Mouse (Mus musculus): ENCODE measurements around the gene Plxdc1. TPM values are rescaled to one million over a fixed set of nuclear protein-coding genes. Genes with fewer than 3 reads are reported as not detected.

The Plxdc1 gene
- polyA plus RNA-seq, 1 experiment from 2014 or later, result 2.0 TPM

GRCm38 (mm10) chr11:98026570-98027296 is 40.5 kb upstream of the Plxdc1 start, which contains the start of gene Rpl19:
Rpl19 (plus strand) TSS chr11:98026710.
- H3K27ac ChIP-seq (replicated peaks; ENCODE audit: low read depth, low read length), result peak within 1 kb of the TSS; percentile 92
- ATAC-seq (ENCODE audit: low read depth) (peak; percentile 76), DNase-seq (ENCODE audit: low spot score) (peak; percentile 94)
- H3K4me3 ChIP-seq (ENCODE audit: low read depth, low read length), result peak within 1 kb of the TSS; percentile 81
- 0% methylated on average over 32 of the region's 69 CpGs for WGBS
- peaks cover 37% of the 10 kb centered on the region for H3K36me3 ChIP-seq (ENCODE audit: control insufficient read depth, insufficient read depth, low read length)
- H3K27me3 ChIP-seq (replicated peaks; ENCODE audit: control insufficient read depth, insufficient read depth, low read length), result no peaks in the 10 kb centered on the region
- peak within 1 kb of the TSS; percentile 96 for H3K4me2 ChIP-seq (ENCODE audit: low read depth, low read length)
- H3K9me3 ChIP-seq (ENCODE audit: control insufficient read depth, low read length), result no peaks in the 10 kb centered on the region
- H3K4me1 ChIP-seq (ENCODE audit: control insufficient read depth, insufficient read depth, low read length), result peaks cover 12% of the 10 kb centered on the region
- peak within 1 kb of the TSS; percentile 99 for H3K9ac ChIP-seq (ENCODE audit: low read depth, low read length)

GRCm38 (mm10) chr11:98026248-98026569 is 40.0 kb upstream of the Plxdc1 start:
- DNase-seq (ENCODE audit: low spot score) (no peak), ATAC-seq (ENCODE audit: low read depth) (no peak)
- Histone ChIP-seq H3K9ac (ENCODE audit: low read depth, low read length) (peak overlapping the region; percentile 99), H3K4me2 (ENCODE audit: low read depth, low read length) (peak overlapping the region; percentile 96), H3K27ac (replicated peaks; ENCODE audit: low read depth, low read length) (peak overlapping the region; percentile 92), H3K36me3 (ENCODE audit: control insufficient read depth, insufficient read depth, low read length) (peaks cover 37% of the 10 kb centered on the region), H3K27me3 (replicated peaks; ENCODE audit: control insufficient read depth, insufficient read depth, low read length) (no peaks in the 10 kb centered on the region), H3K4me1 (ENCODE audit: control insufficient read depth, insufficient read depth, low read length) (peaks cover 15% of the 10 kb centered on the region), H3K9me3 (ENCODE audit: control insufficient read depth, low read length) (no peaks in the 10 kb centered on the region), H3K4me3 (ENCODE audit: low read depth, low read length) (peak overlapping the region; percentile 81)
- WGBS, result 6% methylated on average over 15 of the region's 15 CpGs

- no peaks in the 10 kb centered on the region for H3K27me3 ChIP-seq (replicated peaks; ENCODE audit: control insufficient read depth, insufficient read depth, low read length)
- H3K4me2 ChIP-seq (ENCODE audit: low read depth, low read length), result no peak overlapping the region
- no peak overlapping the region for H3K4me3 ChIP-seq (ENCODE audit: low read depth, low read length)
- no peak overlapping the region for H3K9ac ChIP-seq (ENCODE audit: low read depth, low read length)
- DNase-seq (ENCODE audit: low spot score) (no peak), ATAC-seq (ENCODE audit: low read depth) (no peak)
- H3K36me3 ChIP-seq (ENCODE audit: control insufficient read depth, insufficient read depth, low read length), result peaks cover 20% of the 10 kb centered on the region
- H3K4me1 ChIP-seq (ENCODE audit: control insufficient read depth, insufficient read depth, low read length), result peaks cover 32% of the 10 kb centered on the region
- H3K27ac ChIP-seq (replicated peaks; ENCODE audit: low read depth, low read length), result no peak overlapping the region
- H3K9me3 ChIP-seq (ENCODE audit: control insufficient read depth, low read length), result no peaks in the 10 kb centered on the region
- WGBS, result 85% methylated on average over 3 of the region's 3 CpGs
Measured at GRCm38 (mm10) chr11:98024516-98024915, 38.3 kb upstream of the Plxdc1 start.

- peak within 1 kb of the TSS; percentile 88 for H3K4me2 ChIP-seq (ENCODE audit: low read depth, low read length)
- DNase-seq (ENCODE audit: low spot score), result peak; percentile 76
- H3K9me3 ChIP-seq (ENCODE audit: control insufficient read depth, low read length), result no peaks in the 10 kb centered on the region
- WGBS, result 3% methylated on average over 18 of the region's 52 CpGs
- H3K27ac ChIP-seq (replicated peaks; ENCODE audit: low read depth, low read length), result peak within 1 kb of the TSS; percentile 87
- H3K4me1 ChIP-seq (ENCODE audit: control insufficient read depth, insufficient read depth, low read length), result peaks cover 34% of the 10 kb centered on the region
- peak within 1 kb of the TSS; percentile 81 for H3K9ac ChIP-seq (ENCODE audit: low read depth, low read length)
- peaks cover 7% of the 10 kb centered on the region; the same call in 1 of the 2 replicates for H3K36me3 ChIP-seq (ENCODE audit: control insufficient read depth, insufficient read depth, low read length)
- ATAC-seq (ENCODE audit: low read depth), result peak; percentile 41
- H3K4me3 ChIP-seq (ENCODE audit: low read depth, low read length), result peak within 1 kb of the TSS; percentile 72
- no peaks in the 10 kb centered on the region for H3K27me3 ChIP-seq (replicated peaks; ENCODE audit: control insufficient read depth, insufficient read depth, low read length)
Measured at GRCm38 (mm10) chr11:98022555-98023371, 36.5 kb upstream of the Plxdc1 start, which contains the start of gene Cacnb1. Cacnb1 (minus strand) TSS chr11:98023034.

- WGBS, result 1% methylated on average over 14 of the region's 23 CpGs
- ATAC-seq (ENCODE audit: low read depth), result no peak; the same call in 1 of the 2 replicates
Measured at GRCm38 (mm10) chr11:98022253-98022554, 36.0 kb upstream of the Plxdc1 start.

GRCm38 (mm10) chr11:98021565-98022252 is 35.5 kb upstream of the Plxdc1 start:
- ATAC-seq (ENCODE audit: low read depth), result peak; percentile 12; the same call in 1 of the 2 replicates
- peak; percentile 78 for DNase-seq (ENCODE audit: low spot score)
- H3K36me3 ChIP-seq (ENCODE audit: control insufficient read depth, insufficient read depth, low read length), result peaks cover 16% of the 10 kb centered on the region
- no peaks in the 10 kb centered on the region for H3K9me3 ChIP-seq (ENCODE audit: control insufficient read depth, low read length)
- WGBS, result 5% methylated on average over 28 of the region's 34 CpGs
- H3K27ac ChIP-seq (replicated peaks; ENCODE audit: low read depth, low read length), result peak overlapping the region; percentile 87
- no peaks in the 10 kb centered on the region for H3K27me3 ChIP-seq (replicated peaks; ENCODE audit: control insufficient read depth, insufficient read depth, low read length)
- peaks cover 34% of the 10 kb centered on the region for H3K4me1 ChIP-seq (ENCODE audit: control insufficient read depth, insufficient read depth, low read length)
- peak overlapping the region; percentile 88 for H3K4me2 ChIP-seq (ENCODE audit: low read depth, low read length)
- H3K9ac ChIP-seq (ENCODE audit: low read depth, low read length), result peak overlapping the region; percentile 81
- H3K4me3 ChIP-seq (ENCODE audit: low read depth, low read length), result peak overlapping the region; percentile 72

More at GRCm38 (mm10) chr11:98022253-98022554, 36.0 kb upstream of the Plxdc1 start:
- Histone ChIP-seq H3K9me3 (ENCODE audit: control insufficient read depth, low read length) (no peaks in the 10 kb centered on the region), H3K36me3 (ENCODE audit: control insufficient read depth, insufficient read depth, low read length) (peaks cover 11% of the 10 kb centered on the region), H3K9ac (ENCODE audit: low read depth, low read length) (peak overlapping the region; percentile 81), H3K27ac (replicated peaks; ENCODE audit: low read depth, low read length) (peak overlapping the region; percentile 87), H3K4me2 (ENCODE audit: low read depth, low read length) (peak overlapping the region; percentile 88), H3K4me1 (ENCODE audit: control insufficient read depth, insufficient read depth, low read length) (peaks cover 34% of the 10 kb centered on the region), H3K27me3 (replicated peaks; ENCODE audit: control insufficient read depth, insufficient read depth, low read length) (no peaks in the 10 kb centered on the region), H3K4me3 (ENCODE audit: low read depth, low read length) (peak overlapping the region; percentile 72)
- DNase-seq (ENCODE audit: low spot score), result no peak

GRCm38 (mm10) chr11:98021118-98021517 is 34.9 kb upstream of the Plxdc1 start:
- H3K36me3 ChIP-seq (ENCODE audit: control insufficient read depth, insufficient read depth, low read length), result peaks cover 22% of the 10 kb centered on the region
- H3K4me2 ChIP-seq (ENCODE audit: low read depth, low read length), result peak overlapping the region; percentile 88
- DNase-seq (ENCODE audit: low spot score), result no peak
- 51% methylated on average over 2 of the region's 2 CpGs for WGBS
- no peaks in the 10 kb centered on the region for H3K9me3 ChIP-seq (ENCODE audit: control insufficient read depth, low read length)
- H3K27me3 ChIP-seq (replicated peaks; ENCODE audit: control insufficient read depth, insufficient read depth, low read length), result no peaks in the 10 kb centered on the region
- H3K4me3 ChIP-seq (ENCODE audit: low read depth, low read length), result peak overlapping the region; percentile 72
- H3K4me1 ChIP-seq (ENCODE audit: control insufficient read depth, insufficient read depth, low read length), result peaks cover 33% of the 10 kb centered on the region
- peak overlapping the region; percentile 81; the same call in 1 of the 2 replicates for H3K9ac ChIP-seq (ENCODE audit: low read depth, low read length)
- no peak for ATAC-seq (ENCODE audit: low read depth)
- H3K27ac ChIP-seq (replicated peaks; ENCODE audit: low read depth, low read length), result peak overlapping the region; percentile 87

GRCm38 (mm10) chr11:98020710-98021109 is 34.5 kb upstream of the Plxdc1 start:
- H3K27ac ChIP-seq (replicated peaks; ENCODE audit: low read depth, low read length), result peak overlapping the region; percentile 87
- H3K27me3 ChIP-seq (replicated peaks; ENCODE audit: control insufficient read depth, insufficient read depth, low read length), result no peaks in the 10 kb centered on the region
- DNase-seq (ENCODE audit: low spot score) (no peak), ATAC-seq (ENCODE audit: low read depth) (no peak)
- peaks cover 26% of the 10 kb centered on the region for H3K36me3 ChIP-seq (ENCODE audit: control insufficient read depth, insufficient read depth, low read length)
- WGBS, result 78% methylated on average over 1 of the region's 1 CpGs
- no peak overlapping the region for H3K9ac ChIP-seq (ENCODE audit: low read depth, low read length)
- H3K4me1 ChIP-seq (ENCODE audit: control insufficient read depth, insufficient read depth, low read length), result peaks cover 29% of the 10 kb centered on the region
- peak overlapping the region; percentile 88 for H3K4me2 ChIP-seq (ENCODE audit: low read depth, low read length)
- H3K4me3 ChIP-seq (ENCODE audit: low read depth, low read length), result peak overlapping the region; percentile 72; the same call in 1 of the 2 replicates
- no peaks in the 10 kb centered on the region for H3K9me3 ChIP-seq (ENCODE audit: control insufficient read depth, low read length)

Measured in embryonic facial prominence, embryonic 14.5 days (tissue).